Mouse (Mus musculus) liver, embryonic 12.5 days (tissue): ENCODE results near the gene Naip1. TPM values are rescaled to one million over a fixed set of nuclear protein-coding genes. Genes with fewer than 3 reads are reported as not detected.
A peak's percentile ranks its signal among the peaks of the same experiment; 100 is the strongest.
"Not testable (repeated sequence)": the region's sequence is repeated elsewhere in the genome, so short reads cannot be mapped to it uniquely, and the experiment has no call there.

Experiments
- ATAC-seq: fragments of 200-750 bp; cut with Nextera tagmentation; 2 replicates; pipeline ENCODE4 v1.8.0; 2017; ENCODE audit warnings: moderate number of reproducible peaks, mild to moderate bottlenecking, moderate library complexity
- H3K27ac ChIP-seq: fragments of 300-500 bp; sonication (generic); 2 replicates; pipeline ENCODE4 v1.5.1; 2016; ENCODE audit warnings: mild to moderate bottlenecking
- H3K27me3 ChIP-seq: fragments of 300-500 bp; sonication (generic); replicated peaks from 2 replicates; pipeline ENCODE4 v1.6.1; 2016; ENCODE audit warnings: mild to moderate bottlenecking, moderate library complexity
- H3K36me3 ChIP-seq: fragments of 300-500 bp; sonication (generic); 2 replicates; pipeline ENCODE4 v1.6.1; 2016; ENCODE audit warnings: mild to moderate bottlenecking, moderate library complexity
- H3K4me1 ChIP-seq: fragments of 300-500 bp; sonication (generic); 2 replicates; pipeline ENCODE4 v1.6.1; 2016
- H3K4me2 ChIP-seq: fragments of 300-500 bp; sonication (generic); 2 replicates; pipeline ENCODE4 v1.6.1; 2016; ENCODE audit warnings: mild to moderate bottlenecking, moderate library complexity
- H3K4me3 ChIP-seq: fragments of 300-500 bp; sonication (generic); 2 replicates; pipeline ENCODE4 v1.5.1; 2016; ENCODE audit warnings: mild to moderate bottlenecking, moderate library complexity
- H3K9ac ChIP-seq: fragments of 300-500 bp; sonication (generic); 2 replicates; pipeline ENCODE4 v1.6.1; 2016; ENCODE audit warnings: mild to moderate bottlenecking, moderate library complexity
- H3K9me3 ChIP-seq: fragments of 300-500 bp; sonication (generic); replicated peaks from 2 replicates; pipeline ENCODE4 v1.6.1; 2016; ENCODE audit warnings: mild to moderate bottlenecking, moderate library complexity
- WGBS: fragments of 180-500 bp; shearing (Covaris S2); methylation state at CpG from one replicate; pipeline ENCODE4 v1.1.7; 2016; ENCODE audit not compliant: insufficient replicate concordance; 5-methylcytosine and 5-hydroxymethylcytosine counted together
- polyA plus RNA-seq: library from polyadenylated mRNA; unstranded; fragments of >200 nt; fragmentation: Nextera tagmentation; extraction: Ambion mirVana; gene quantifications from 2 replicates; pipeline ENCODE4 v1.2.1, GENCODE M21; 2016

Naip1 gene
- polyA plus RNA-seq = not detected in 2 replicates

DNA sequence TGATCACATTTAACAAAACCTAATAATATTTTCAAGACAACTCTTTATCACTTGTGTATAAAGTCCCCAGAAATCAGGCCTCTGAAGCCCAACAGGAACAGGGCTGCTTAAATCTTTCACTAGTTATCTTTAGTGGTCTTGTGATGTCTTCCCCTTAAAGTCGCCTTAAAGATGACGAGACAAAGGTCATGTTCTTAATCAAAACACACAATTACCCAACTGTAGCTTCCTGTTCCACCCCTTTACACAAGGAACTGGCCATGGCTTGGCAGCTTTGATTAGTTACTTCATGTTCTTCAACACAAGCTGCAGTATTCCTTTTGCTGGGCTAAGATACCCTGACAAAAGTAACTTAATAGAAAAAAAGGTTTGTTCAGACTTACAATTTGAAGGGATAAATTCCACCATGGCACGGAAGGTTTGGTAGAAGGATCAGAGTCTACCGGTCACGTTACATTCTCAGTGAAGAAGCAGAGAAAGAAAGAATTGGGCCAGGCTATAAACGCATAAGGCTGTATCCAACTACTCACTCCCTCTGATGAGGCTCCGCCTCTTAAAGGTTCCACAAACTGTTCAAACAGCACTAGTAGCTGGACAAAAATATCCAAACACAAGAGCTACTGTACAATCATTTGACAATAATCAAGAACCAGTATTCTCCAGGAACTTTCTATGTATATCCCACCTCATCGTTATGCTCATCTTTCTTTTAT lies at the start of gene Naip1:
TSS of gene Naip1 (minus strand) at position 455 of the 713 bp plus-strand sequence.
- H3K9ac ChIP-seq, H3K27ac ChIP-seq, ATAC-seq, H3K4me3 ChIP-seq, H3K4me1 ChIP-seq, H3K36me3 ChIP-seq, H3K27me3 ChIP-seq, H3K4me2 ChIP-seq, H3K9me3 ChIP-seq: not testable (repeated sequence)
- 58% methylated on average over 8 of the region's 8 CpGs for WGBS

- not testable (repeated sequence) for H3K27me3 ChIP-seq, H3K4me2 ChIP-seq, H3K4me3 ChIP-seq, ATAC-seq, H3K36me3 ChIP-seq, H3K9me3 ChIP-seq, H3K9ac ChIP-seq, H3K27ac ChIP-seq
- peaks cover 13% of the 10 kb centered on the region for H3K4me1 ChIP-seq
Observed at GRCm38 (mm10) chr13:100499625-100500024, 47.0 kb upstream of the Naip1 start.

- no peaks in the 10 kb centered on the region for H3K36me3 ChIP-seq
- no peak overlapping the region for H3K4me2 ChIP-seq
- H3K9ac ChIP-seq = no peak overlapping the region
- H3K4me1 ChIP-seq = peaks cover 35% of the 10 kb centered on the region
- H3K27ac ChIP-seq = no peak overlapping the region
- no peak overlapping the region for H3K4me3 ChIP-seq
- WGBS = 63% methylated on average over 4 of the region's 4 CpGs
- H3K9me3 ChIP-seq = no peaks in the 10 kb centered on the region
- H3K27me3 ChIP-seq = no peaks in the 10 kb centered on the region
- ATAC-seq = no peak
Observed at GRCm38 (mm10) chr13:100495337-100495736, 42.7 kb upstream of the Naip1 start.

DNA sequence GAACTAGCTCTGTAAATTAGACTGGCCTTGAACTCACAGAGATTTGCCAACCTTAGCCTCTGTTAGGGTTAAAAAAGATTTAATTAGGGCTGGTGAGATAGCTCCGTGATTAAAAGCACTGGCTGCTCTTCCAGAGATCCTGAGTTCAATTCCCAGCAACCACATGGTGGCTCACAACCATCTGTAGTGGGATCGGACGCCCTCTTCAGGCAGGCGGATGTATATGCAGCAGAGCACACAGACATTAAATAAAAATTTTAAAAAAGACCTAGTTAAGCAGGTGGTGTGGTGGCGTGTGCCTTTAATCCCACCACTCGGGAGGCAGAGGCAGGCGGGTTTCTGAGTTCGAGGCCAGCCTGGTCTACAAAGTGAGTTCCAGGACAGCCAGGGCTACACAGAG lies 41.7 kb upstream of the Naip1 start:
- H3K4me2 ChIP-seq, H3K9ac ChIP-seq, H3K27ac ChIP-seq, ATAC-seq, H3K4me3 ChIP-seq, H3K9me3 ChIP-seq, H3K36me3 ChIP-seq, H3K27me3 ChIP-seq: not testable (repeated sequence)
- WGBS = 62% methylated on average over 8 of the region's 8 CpGs
- peaks cover 26% of the 10 kb centered on the region for H3K4me1 ChIP-seq

DNA sequence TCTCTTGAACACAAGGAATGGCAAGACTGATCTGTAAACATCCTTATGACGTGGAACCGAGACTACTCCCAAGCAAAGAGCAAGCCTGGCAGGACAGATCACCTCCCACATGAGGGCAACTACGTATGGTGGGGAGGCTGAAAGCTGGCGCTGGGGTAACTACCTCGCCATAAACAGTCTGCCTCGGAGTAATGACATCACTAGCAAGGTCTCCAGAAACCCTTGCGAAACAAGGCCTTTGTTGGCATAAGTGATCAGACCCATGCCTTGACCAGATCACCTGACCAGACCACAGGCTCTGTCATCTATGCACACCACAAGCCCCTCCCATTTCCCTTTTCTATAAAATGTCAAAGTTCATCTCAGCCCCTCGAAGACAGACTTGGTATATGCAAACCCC lies 40.6 kb upstream of the Naip1 start:
- H3K36me3 ChIP-seq = peaks cover 13% of the 10 kb centered on the region
- H3K9ac ChIP-seq = no peak overlapping the region
- no peak overlapping the region for H3K4me3 ChIP-seq
- no peaks in the 10 kb centered on the region for H3K9me3 ChIP-seq
- H3K27ac ChIP-seq = no peak overlapping the region
- H3K27me3 ChIP-seq = no peaks in the 10 kb centered on the region
- 55% methylated on average over 8 of the region's 8 CpGs for WGBS
- peaks cover 24% of the 10 kb centered on the region for H3K4me1 ChIP-seq
- no peak overlapping the region for H3K4me2 ChIP-seq
- no peak for ATAC-seq

DNA sequence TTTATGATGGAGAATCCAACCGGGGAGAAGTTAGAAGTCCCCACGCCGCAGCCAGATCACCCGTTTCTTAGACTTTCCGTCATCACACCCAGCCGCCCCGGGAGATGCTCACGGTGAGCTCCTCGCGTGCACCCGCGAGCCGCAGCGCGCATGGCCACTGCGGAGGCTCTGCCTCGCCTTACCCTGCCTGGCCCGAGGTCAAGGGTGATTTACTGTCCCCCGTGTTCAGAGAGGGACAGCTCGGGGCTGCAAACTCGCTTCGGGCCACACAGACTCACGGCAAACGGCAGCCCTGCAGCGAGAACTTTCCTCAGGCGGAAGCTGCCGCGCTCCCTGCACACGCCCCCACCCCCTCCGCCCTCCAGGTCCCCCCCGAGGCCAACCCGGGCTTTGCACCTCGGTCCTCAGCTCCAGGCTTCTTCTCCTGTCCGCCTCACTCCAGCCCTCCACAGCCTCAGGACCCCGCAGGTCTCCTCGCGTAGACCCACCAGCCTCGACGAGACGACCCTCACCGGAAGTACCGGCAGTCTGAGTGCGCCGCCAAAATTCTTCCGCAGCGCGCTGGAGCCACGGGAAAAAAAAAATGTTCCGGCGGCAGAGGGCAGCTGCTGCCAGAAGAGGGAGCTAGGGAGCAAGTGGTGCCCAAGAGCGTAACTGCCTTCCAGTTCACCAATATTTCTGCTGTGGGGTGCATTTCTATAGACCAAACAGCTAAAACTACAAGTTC lies 39.6 kb upstream of the Naip1 start, which contains the start of gene Gtf2h2:
TSS of gene Gtf2h2 (minus strand) at position 519 of the 727 bp plus-strand sequence.
- Histone ChIP-seq H3K36me3 (peaks cover 23% of the 10 kb centered on the region), H3K4me2 (peak within 1 kb of the TSS; percentile 79), H3K27me3 (no peaks in the 10 kb centered on the region), H3K9ac (peak within 1 kb of the TSS; percentile 86), H3K4me1 (peaks cover 24% of the 10 kb centered on the region), H3K4me3 (peak within 1 kb of the TSS; percentile 95), H3K9me3 (no peaks in the 10 kb centered on the region), H3K27ac (peak within 1 kb of the TSS; percentile 83)
- peak; percentile 81 for ATAC-seq
- WGBS = 3% methylated on average over 51 of the region's 51 CpGs

GRCm38 (mm10) chr13:100491623-100492022 lies 39.0 kb upstream of the Naip1 start:
- 13% methylated on average over 6 of the region's 6 CpGs for WGBS
- Histone ChIP-seq H3K4me1 (peaks cover 24% of the 10 kb centered on the region), H3K36me3 (peaks cover 29% of the 10 kb centered on the region), H3K9ac (peak overlapping the region; percentile 86), H3K4me3 (peak overlapping the region; percentile 95), H3K27ac (peak overlapping the region; percentile 83), H3K4me2 (peak overlapping the region; percentile 79), H3K27me3 (no peaks in the 10 kb centered on the region), H3K9me3 (no peaks in the 10 kb centered on the region)
- peak; percentile 2; the same call in 1 of the 2 replicates for ATAC-seq

- no peak overlapping the region; the same call in 1 of the 2 replicates for H3K27ac ChIP-seq
- no peaks in the 10 kb centered on the region for H3K27me3 ChIP-seq
- H3K36me3 ChIP-seq = peaks cover 35% of the 10 kb centered on the region
- peaks cover 24% of the 10 kb centered on the region for H3K4me1 ChIP-seq
- H3K4me2 ChIP-seq = peak overlapping the region; percentile 79
- H3K9me3 ChIP-seq = no peaks in the 10 kb centered on the region
- H3K4me3 ChIP-seq = no peak overlapping the region
- no peak overlapping the region for H3K9ac ChIP-seq
- 61% methylated on average over 5 of the region's 5 CpGs for WGBS
- ATAC-seq = no peak
Observed at GRCm38 (mm10) chr13:100490424-100490823, 37.8 kb upstream of the Naip1 start.

- Histone ChIP-seq H3K27ac (no peak overlapping the region), H3K4me2 (no peak overlapping the region), H3K4me3 (no peak overlapping the region), H3K36me3 (peaks cover 76% of the 10 kb centered on the region), H3K4me1 (no peaks in the 10 kb centered on the region), H3K27me3 (no peaks in the 10 kb centered on the region), H3K9me3 (no peaks in the 10 kb centered on the region), H3K9ac (no peak overlapping the region)
- no peak for ATAC-seq
- WGBS = 82% methylated on average over 7 of the region's 7 CpGs
Observed at GRCm38 (mm10) chr13:100483610-100484009, 30.9 kb upstream of the Naip1 start.

- Histone ChIP-seq H3K27ac (no peak overlapping the region), H3K4me3 (no peak overlapping the region), H3K9me3 (no peaks in the 10 kb centered on the region), H3K27me3 (no peaks in the 10 kb centered on the region), H3K9ac (no peak overlapping the region), H3K4me2 (no peak overlapping the region), H3K4me1 (peaks cover 8% of the 10 kb centered on the region), H3K36me3 (peaks cover 62% of the 10 kb centered on the region)
- peak; percentile 70 for ATAC-seq
- WGBS = 55% methylated on average over 2 of the region's 2 CpGs
Observed at GRCm38 (mm10) chr13:100463527-100464222, 11.0 kb upstream of the Naip1 start.

DNA sequence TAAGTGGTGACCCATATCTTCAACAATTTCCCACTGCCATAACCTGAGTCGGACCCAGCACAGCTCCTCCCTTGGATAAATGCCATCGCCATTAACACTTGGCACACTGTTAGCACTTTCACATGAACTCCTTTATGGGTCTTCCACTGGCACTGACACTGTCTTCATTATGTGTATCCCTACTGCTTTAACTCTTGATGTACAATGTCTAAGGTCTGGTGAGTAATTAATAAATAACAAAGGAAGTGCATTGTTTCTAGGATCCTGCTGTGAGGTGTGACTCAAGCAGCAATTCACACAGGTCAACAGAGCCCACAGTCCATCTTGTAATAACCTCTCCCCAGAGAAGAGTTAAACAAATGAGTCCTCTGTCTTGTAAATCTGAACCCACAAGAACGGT lies 8.7 kb upstream of the Naip1 start:
- Histone ChIP-seq H3K9ac (no peak overlapping the region), H3K27me3 (no peaks in the 10 kb centered on the region), H3K9me3 (no peaks in the 10 kb centered on the region), H3K4me2 (no peak overlapping the region), H3K27ac (no peak overlapping the region), H3K4me3 (no peak overlapping the region), H3K36me3 (peaks cover 41% of the 10 kb centered on the region), H3K4me1 (peaks cover 8% of the 10 kb centered on the region)
- ATAC-seq = no peak
- 77% methylated on average over 3 of the region's 3 CpGs for WGBS

GRCm38 (mm10) chr13:100449495-100449894 lies 3.2 kb downstream of the Naip1 start:
- H3K4me3 ChIP-seq = no peak overlapping the region
- H3K4me1 ChIP-seq = no peaks in the 10 kb centered on the region
- H3K27me3 ChIP-seq = no peaks in the 10 kb centered on the region
- ATAC-seq = no peak
- H3K9ac ChIP-seq = no peak overlapping the region
- no peaks in the 10 kb centered on the region for H3K9me3 ChIP-seq
- no peaks in the 10 kb centered on the region for H3K36me3 ChIP-seq
- no peak overlapping the region for H3K27ac ChIP-seq
- H3K4me2 ChIP-seq = no peak overlapping the region
- WGBS = 34% methylated on average over 1 of the region's 1 CpGs
